Mouse (Mus musculus) stomach, postnatal 0 days (tissue): ENCODE measurements at regions not wholly inside any gene's neighbourhood (a gene's known extent, or its start where the extent isn't known, plus 50 kb on each side); places are given as distances from the start of the nearest gene placed in this dataset.

Experiments used
- CTCF ChIP-seq: IDR thresholded peaks from 2 replicates; pipeline ENCODE4 v1.5.1; 2016; ENCODE audit warnings: antibody characterized with exemption, low read depth, mild to moderate bottlenecking, moderate library complexity
- EP300 ChIP-seq: optimal IDR thresholded peaks from 2 replicates; pipeline ENCODE3; 2016; ENCODE audit warnings: antibody characterized with exemption

DNA sequence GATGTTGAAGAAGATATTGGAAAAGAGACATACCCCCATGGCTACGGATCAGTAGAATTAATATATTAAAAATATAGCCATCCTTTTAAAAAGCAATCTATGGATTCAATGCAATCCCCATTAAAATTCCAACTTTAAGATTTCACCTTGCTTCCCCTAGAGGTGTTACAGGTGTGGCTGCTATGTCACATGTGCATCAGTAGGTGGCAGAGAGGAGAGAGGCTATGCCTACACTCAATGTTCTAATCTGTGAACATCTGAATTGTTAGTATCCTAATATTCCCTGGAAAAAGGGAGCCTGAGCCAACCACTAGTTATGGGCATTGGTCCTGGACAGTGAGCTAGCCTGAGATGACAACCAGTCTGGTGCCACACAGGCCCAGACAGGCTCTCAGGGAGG, 416.6 kb downstream of the Arl4a start:
- TF ChIP-seq EP300 (no peak), CTCF (peak; percentile 60)
